Mouse (Mus musculus): ENCODE data around the gene Gse1. TPM values are rescaled to one million over a fixed set of nuclear protein-coding genes. Genes with fewer than 3 reads are reported as not detected.

Gene Gse1
- polyA plus RNA-seq, 1 experiment from 2014 or later: 12.2 TPM

DNA sequence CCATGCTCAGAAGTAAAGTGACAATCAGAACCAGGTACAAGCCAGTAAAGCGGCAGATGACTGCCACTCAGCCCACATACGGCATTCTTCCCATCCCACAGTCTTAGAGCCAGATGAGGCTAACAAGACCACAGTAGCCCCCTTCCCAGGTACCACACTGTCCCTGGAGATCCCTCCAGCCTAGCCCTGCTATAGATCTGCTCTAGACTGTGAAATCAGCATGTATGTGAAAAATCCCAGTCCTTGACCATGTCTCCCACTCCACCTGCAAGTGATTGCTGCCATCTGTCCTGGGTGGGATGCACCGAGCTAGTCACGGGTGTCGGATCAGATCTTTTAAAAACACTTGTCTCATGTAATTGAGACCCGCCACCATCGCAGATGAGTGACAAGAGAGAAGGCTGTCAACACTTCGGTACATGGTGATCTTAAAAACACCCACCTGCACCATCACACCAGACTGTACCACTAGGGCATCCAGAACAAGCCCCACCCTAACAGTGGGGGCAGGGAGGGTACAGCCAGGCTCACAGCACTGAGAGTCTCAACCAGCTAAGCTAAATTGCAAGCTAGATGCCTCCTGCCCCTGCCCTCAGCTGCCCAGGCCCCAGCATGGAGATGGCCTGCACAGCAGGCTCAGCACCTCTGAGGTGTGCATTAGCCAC, 352.2 kb downstream of the Gse1 start:
- no peak overlapping the region for H3K4me2 ChIP-seq
- H3K27me3 ChIP-seq (replicated peaks): no peaks in the 10 kb centered on the region
- H3K4me3 ChIP-seq (replicated peaks): no peak overlapping the region
- ATAC-seq (ENCODE audit: low FRiP score): no peak
- WGBS: 91% methylated on average over 8 of the region's 8 CpGs
- H3K36me3 ChIP-seq: peaks cover 54% of the 10 kb centered on the region
- peaks cover 5% of the 10 kb centered on the region; the same call in 1 of the 2 replicates for H3K4me1 ChIP-seq
- no peaks in the 10 kb centered on the region for H3K9me3 ChIP-seq (replicated peaks)
- no peak overlapping the region for H3K9ac ChIP-seq (replicated peaks)
- H3K27ac ChIP-seq (replicated peaks): no peak overlapping the region

DNA sequence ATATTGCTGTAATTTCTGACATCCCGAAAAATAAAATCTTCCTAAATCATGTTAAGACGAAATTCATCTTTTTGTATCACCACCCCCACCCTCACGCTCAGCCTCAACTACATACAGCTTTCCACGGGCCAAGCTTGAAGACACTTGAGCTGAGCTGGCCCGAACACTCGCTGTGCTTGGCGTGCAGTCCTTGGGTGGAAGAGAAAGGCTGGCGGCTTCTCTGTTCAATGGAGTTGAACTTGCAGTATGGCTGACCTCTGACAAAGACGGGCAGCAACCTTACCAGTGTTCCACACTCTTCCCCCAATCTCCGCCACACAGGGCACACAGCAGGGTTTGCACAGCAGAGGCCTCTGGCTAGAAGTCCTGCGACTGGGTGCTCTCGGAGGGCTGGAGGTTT, 353.1 kb downstream of the Gse1 start:
- peaks cover 46% of the 10 kb centered on the region for H3K36me3 ChIP-seq

GRCm38 (mm10) chr8:120581811-120582210, 353.6 kb downstream of the Gse1 start:
- no peaks in the 10 kb centered on the region for H3K4me1 ChIP-seq
- WGBS: 90% methylated on average over 8 of the region's 8 CpGs
- H3K27ac ChIP-seq (replicated peaks): no peak overlapping the region
- no peaks in the 10 kb centered on the region for H3K9me3 ChIP-seq (replicated peaks)
- no peaks in the 10 kb centered on the region for H3K27me3 ChIP-seq (replicated peaks)
- no peak overlapping the region for H3K4me3 ChIP-seq (replicated peaks)
- no peak overlapping the region for H3K4me2 ChIP-seq
- H3K36me3 ChIP-seq: peaks cover 41% of the 10 kb centered on the region
- no peak for ATAC-seq (ENCODE audit: low FRiP score)
- no peak overlapping the region for H3K9ac ChIP-seq (replicated peaks)

More for the DNA sequence above, 353.1 kb downstream of the Gse1 start:
- H3K9me3 ChIP-seq (replicated peaks): no peaks in the 10 kb centered on the region
- no peaks in the 10 kb centered on the region for H3K4me1 ChIP-seq
- no peak overlapping the region for H3K4me3 ChIP-seq (replicated peaks)
- ATAC-seq (ENCODE audit: low FRiP score): no peak
- no peak overlapping the region for H3K27ac ChIP-seq (replicated peaks)
- H3K27me3 ChIP-seq (replicated peaks): no peaks in the 10 kb centered on the region
- no peak overlapping the region for H3K4me2 ChIP-seq
- 89% methylated on average over 12 of the region's 12 CpGs for WGBS
- no peak overlapping the region for H3K9ac ChIP-seq (replicated peaks)

DNA sequence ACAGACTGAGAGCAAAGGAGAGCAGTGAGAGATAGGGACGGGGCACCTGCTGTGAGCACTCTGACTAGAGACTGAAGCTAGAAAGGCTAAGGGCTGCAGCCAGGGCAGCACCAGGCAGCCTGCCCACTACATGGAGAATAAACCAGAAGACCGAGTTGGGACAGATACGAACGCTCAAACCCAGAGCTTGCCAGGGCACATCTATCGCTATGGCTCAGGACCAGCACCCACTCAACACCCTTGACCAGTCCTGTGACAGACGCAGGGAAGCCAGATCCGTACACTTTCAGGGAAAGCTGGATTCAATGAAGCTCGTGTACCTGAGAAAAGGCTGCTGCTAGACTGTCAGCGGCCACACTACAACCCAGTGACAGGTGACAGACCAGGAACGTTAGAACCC, 357.3 kb downstream of the Gse1 start:
- 91% methylated on average over 10 of the region's 10 CpGs for WGBS
- Histone ChIP-seq H3K4me3 (replicated peaks) (no peak overlapping the region), H3K9ac (replicated peaks) (no peak overlapping the region), H3K27ac (replicated peaks) (no peak overlapping the region), H3K9me3 (replicated peaks) (no peaks in the 10 kb centered on the region), H3K4me1 (peaks cover 21% of the 10 kb centered on the region), H3K36me3 (peaks cover 11% of the 10 kb centered on the region), H3K4me2 (no peak overlapping the region), H3K27me3 (replicated peaks) (no peaks in the 10 kb centered on the region)
- no peak for ATAC-seq (ENCODE audit: low FRiP score)

GRCm38 (mm10) chr8:120588908-120589771, 360.9 kb downstream of the Gse1 start, which contains the start of gene Gins2:
TSS of gene Gins2 (minus strand) at chr8:120589304.
- Histone ChIP-seq H3K4me1 (peaks cover 24% of the 10 kb centered on the region), H3K27ac (replicated peaks) (peak within 1 kb of the TSS; percentile 67), H3K4me2 (peak within 1 kb of the TSS; percentile 99), H3K27me3 (replicated peaks) (no peaks in the 10 kb centered on the region), H3K36me3 (no peaks in the 10 kb centered on the region), H3K9me3 (replicated peaks) (no peaks in the 10 kb centered on the region), H3K9ac (replicated peaks) (peak within 1 kb of the TSS; percentile 54), H3K4me3 (replicated peaks) (peak within 1 kb of the TSS; percentile 61)
- WGBS: under 1% methylated on average over 67 of the region's 67 CpGs
- ATAC-seq (ENCODE audit: low FRiP score): peak; percentile 98

- Histone ChIP-seq H3K9me3 (replicated peaks) (no peaks in the 10 kb centered on the region), H3K4me1 (peaks cover 24% of the 10 kb centered on the region), H3K27ac (replicated peaks) (peak overlapping the region; percentile 67), H3K9ac (replicated peaks) (peak overlapping the region; percentile 50), H3K36me3 (no peaks in the 10 kb centered on the region), H3K4me3 (replicated peaks) (peak overlapping the region; percentile 61), H3K4me2 (peak overlapping the region; percentile 99), H3K27me3 (replicated peaks) (no peaks in the 10 kb centered on the region)
- WGBS: 54% methylated on average over 2 of the region's 2 CpGs
- ATAC-seq (ENCODE audit: low FRiP score): no peak
These were observed 361.7 kb downstream of the Gse1 start for GRCm38 (mm10) chr8:120589921-120590320.

GRCm38 (mm10) chr8:120591587-120592292, 363.5 kb downstream of the Gse1 start:
- WGBS: 84% methylated on average over 10 of the region's 10 CpGs
- Histone ChIP-seq H3K4me3 (replicated peaks) (no peak overlapping the region), H3K4me2 (no peak overlapping the region), H3K27ac (replicated peaks) (no peak overlapping the region), H3K27me3 (replicated peaks) (no peaks in the 10 kb centered on the region), H3K4me1 (peaks cover 24% of the 10 kb centered on the region), H3K36me3 (no peaks in the 10 kb centered on the region), H3K9me3 (replicated peaks) (no peaks in the 10 kb centered on the region), H3K9ac (replicated peaks) (no peak overlapping the region)
- ATAC-seq (ENCODE audit: low FRiP score): no peak

- 87% methylated on average over 5 of the region's 5 CpGs for WGBS
- H3K4me1 ChIP-seq: peaks cover 18% of the 10 kb centered on the region
- no peaks in the 10 kb centered on the region for H3K27me3 ChIP-seq (replicated peaks)
- no peak overlapping the region for H3K9ac ChIP-seq (replicated peaks)
- no peaks in the 10 kb centered on the region for H3K36me3 ChIP-seq
- no peak for ATAC-seq (ENCODE audit: low FRiP score)
- H3K4me3 ChIP-seq (replicated peaks): no peak overlapping the region
- H3K27ac ChIP-seq (replicated peaks): no peak overlapping the region
- H3K4me2 ChIP-seq: no peak overlapping the region
- H3K9me3 ChIP-seq (replicated peaks): no peaks in the 10 kb centered on the region
These were observed 366.3 kb downstream of the Gse1 start for GRCm38 (mm10) chr8:120594571-120594970.

- no peak for ATAC-seq (ENCODE audit: low FRiP score)
- Histone ChIP-seq H3K4me3 (replicated peaks) (no peak overlapping the region), H3K27ac (replicated peaks) (no peak overlapping the region), H3K27me3 (replicated peaks) (no peaks in the 10 kb centered on the region), H3K9me3 (replicated peaks) (no peaks in the 10 kb centered on the region), H3K4me1 (peaks cover 12% of the 10 kb centered on the region), H3K36me3 (no peaks in the 10 kb centered on the region), H3K4me2 (no peak overlapping the region), H3K9ac (replicated peaks) (no peak overlapping the region)
- 13% methylated on average over 5 of the region's 5 CpGs for WGBS
These were observed 367.7 kb downstream of the Gse1 start for GRCm38 (mm10) chr8:120595963-120596362.

GRCm38 (mm10) chr8:120598579-120598978, 370.3 kb downstream of the Gse1 start:
- Histone ChIP-seq H3K4me2 (peak overlapping the region; percentile 29), H3K27me3 (replicated peaks) (no peaks in the 10 kb centered on the region), H3K9me3 (replicated peaks) (no peaks in the 10 kb centered on the region), H3K27ac (replicated peaks) (no peak overlapping the region; the same call in 1 of the 2 replicates), H3K4me1 (peaks cover 19% of the 10 kb centered on the region), H3K36me3 (no peaks in the 10 kb centered on the region), H3K4me3 (replicated peaks) (no peak overlapping the region), H3K9ac (replicated peaks) (no peak overlapping the region)
- peak; percentile 79 for ATAC-seq (ENCODE audit: low FRiP score)
- 17% methylated on average over 24 of the region's 24 CpGs for WGBS

- no peak for ATAC-seq (ENCODE audit: low FRiP score)
- H3K27me3 ChIP-seq (replicated peaks): no peaks in the 10 kb centered on the region
- 53% methylated on average over 7 of the region's 7 CpGs for WGBS
- H3K36me3 ChIP-seq: no peaks in the 10 kb centered on the region
- peaks cover 19% of the 10 kb centered on the region for H3K4me1 ChIP-seq
- H3K9me3 ChIP-seq (replicated peaks): no peaks in the 10 kb centered on the region
- H3K4me2 ChIP-seq: no peak overlapping the region
- H3K27ac ChIP-seq (replicated peaks): no peak overlapping the region
- no peak overlapping the region for H3K4me3 ChIP-seq (replicated peaks)
- no peak overlapping the region for H3K9ac ChIP-seq (replicated peaks)
These were observed 371.2 kb downstream of the Gse1 start for GRCm38 (mm10) chr8:120599504-120599903.
